22 mouse cellular contexts compared by ENCODE assay signal in genomic region chr4:142723554-142723907, GRCm38 (mm10).
A peak's percentile ranks its signal among the peaks of the same experiment; 100 is the strongest.
DNase-seq lines count a peak whose midpoint lies in the region; ATAC-seq lines count a peak whose summit lies in the region.
"Had no signal": no experiment of that assay in that cellular context is flagged by ENCODE, and none has a peak within 500 bp of the region (broad histone marks: within the 10 kb centered on the region; RNA-seq: fewer than 3 reads in every experiment).

No protein-coding gene starts in this region.

- DNase-seq in embryonic facial prominence, embryonic 10.5 days (ENCODE audit: low spot score): no peak
- peak; percentile 9 for DNase-seq in heart, adult 8-10 months (ENCODE audit: low spot score)
- no peak for DNase-seq in heart, postnatal 25 days (ENCODE audit: low spot score)
- DNase-seq: adrenal gland, adult 8-10 months; adrenal gland, postnatal 14 days; adrenal gland, postnatal 36 days; B cell, adult 2 months; cerebellum, adult 11-12 months; cerebellum, adult 2 months; cerebellum, adult 9-10 months; cerebellum, postnatal 10 days; cerebellum, postnatal 25 days; forebrain, postnatal 0 days had no signal

- 82% methylated on average over 4 of the region's 4 CpGs for WGBS in embryonic facial prominence, embryonic 12.5 days
- WGBS in embryonic facial prominence, embryonic 10.5 days: 93% methylated on average over 4 of the region's 4 CpGs
- 86% methylated on average over 4 of the region's 4 CpGs for WGBS in limb, embryonic 15.5 days

- H3K36me3 ChIP-seq in embryonic facial prominence, embryonic 12.5 days: no peaks in the 10 kb centered on the region
- H3K36me3 ChIP-seq in embryonic facial prominence, embryonic 10.5 days (replicated peaks): no peaks in the 10 kb centered on the region
- H3K36me3 ChIP-seq in limb, embryonic 15.5 days: no peaks in the 10 kb centered on the region
- H3K36me3 ChIP-seq: forebrain, embryonic 15.5 days; G1E had no signal

- peak overlapping the region; percentile 41; the same call in 1 of the 2 replicates for H3K27ac ChIP-seq in embryonic facial prominence, embryonic 12.5 days
- no peak overlapping the region for H3K27ac ChIP-seq in embryonic facial prominence, embryonic 10.5 days (replicated peaks)
- 0 out of 2 replicates have a peak overlapping the region, but pooled peaks have one; percentile 11 for H3K27ac ChIP-seq in limb, embryonic 15.5 days
- H3K27ac ChIP-seq: forebrain, embryonic 13.5 days; forebrain, embryonic 15.5 days had no signal

- ATAC-seq in embryonic facial prominence, embryonic 12.5 days (ENCODE audit: insufficient number of reproducible peaks, insufficient read depth, low FRiP score, low TSS enrichment): no peak
- no peak for ATAC-seq in limb, embryonic 15.5 days (ENCODE audit: insufficient number of reproducible peaks, low FRiP score, low TSS enrichment, low read depth)
- ATAC-seq: activated CD4-positive, CD25-positive, alpha-beta regulatory T cell, adult 4 months; CD4-positive, CD25-positive, alpha-beta regulatory T cell, adult 4 months; forebrain, embryonic 13.5 days; forebrain, embryonic 15.5 days; forebrain, postnatal 0 days; Patski had no signal

- H3K4me2 ChIP-seq in embryonic facial prominence, embryonic 12.5 days (replicated peaks): no peak overlapping the region
- no peak overlapping the region for H3K4me2 ChIP-seq in limb, embryonic 15.5 days
- H3K4me2 ChIP-seq: forebrain, embryonic 13.5 days; forebrain, embryonic 15.5 days had no signal

- H3K9me3 ChIP-seq in embryonic facial prominence, embryonic 12.5 days: no peaks in the 10 kb centered on the region
- no peaks in the 10 kb centered on the region for H3K9me3 ChIP-seq in embryonic facial prominence, embryonic 10.5 days
- no peaks in the 10 kb centered on the region for H3K9me3 ChIP-seq in limb, embryonic 15.5 days
- H3K9me3 ChIP-seq: forebrain, embryonic 13.5 days; forebrain, embryonic 15.5 days had no signal

- no peak overlapping the region for H3K9ac ChIP-seq in embryonic facial prominence, embryonic 12.5 days
- H3K9ac ChIP-seq in limb, embryonic 15.5 days: no peak overlapping the region
- H3K9ac ChIP-seq: forebrain, embryonic 13.5 days; forebrain, embryonic 15.5 days; forebrain, postnatal 0 days had no signal

- no peaks in the 10 kb centered on the region for H3K4me1 ChIP-seq in embryonic facial prominence, embryonic 12.5 days
- H3K4me1 ChIP-seq in embryonic facial prominence, embryonic 10.5 days: peaks cover 10% of the 10 kb centered on the region; the same call in 1 of the 2 replicates
- 0 out of 2 replicates have a peak, but pooled peaks cover 2% of the 10 kb centered on the region for H3K4me1 ChIP-seq in limb, embryonic 15.5 days
- H3K4me1 ChIP-seq: forebrain, embryonic 13.5 days; forebrain, embryonic 15.5 days had no signal

- intact Hi-C loops in heart, postnatal 25 days (cut with DNase I): no loop called here

- H3K4me3 ChIP-seq in embryonic facial prominence, embryonic 12.5 days: no peak overlapping the region
- no peak overlapping the region for H3K4me3 ChIP-seq in embryonic facial prominence, embryonic 10.5 days
- H3K4me3 ChIP-seq in limb, embryonic 15.5 days: no peak overlapping the region
- H3K4me3 ChIP-seq: forebrain, embryonic 13.5 days; forebrain, embryonic 15.5 days had no signal

- no peaks in the 10 kb centered on the region for H3K27me3 ChIP-seq in embryonic facial prominence, embryonic 12.5 days
- no peaks in the 10 kb centered on the region for H3K27me3 ChIP-seq in embryonic facial prominence, embryonic 10.5 days (replicated peaks; ENCODE audit: low read depth, poor library complexity, severe bottlenecking)
- H3K27me3 ChIP-seq in limb, embryonic 15.5 days: no peaks in the 10 kb centered on the region
- H3K27me3 ChIP-seq: CH12.LX; forebrain, embryonic 13.5 days; forebrain, embryonic 15.5 days; Patski had no signal
